Mouse (Mus musculus) olfactory bulb, adult 2 months (tissue): ENCODE measurements around the gene Eif3m. TPM values are rescaled to one million over a fixed set of nuclear protein-coding genes. Genes with fewer than 3 reads are reported as not detected.
"Not testable (repeated sequence)": the region's sequence is repeated elsewhere in the genome, so short reads cannot be mapped to it uniquely, and the experiment has no call there.

ENCODE experiments used
- H3K27ac ChIP-seq: fragments of 200-500 bp; 2 replicates; pipeline ENCODE4 v1.5.1; 2012; ENCODE audit warnings: low read depth, low read length; ENCODE audit not compliant: insufficient read depth
- H3K4me1 ChIP-seq: fragments of 200-500 bp; 2 replicates; pipeline ENCODE4 v1.6.1; 2012; ENCODE audit warnings: low read length; ENCODE audit not compliant: control insufficient read depth, insufficient read depth
- H3K4me3 ChIP-seq: fragments of 200-500 bp; 2 replicates; pipeline ENCODE4 v1.5.1; 2012; ENCODE audit warnings: mild to moderate bottlenecking, low read depth, low read length, moderate library complexity; ENCODE audit not compliant: insufficient read depth
- CTCF ChIP-seq: fragments of 200-500 bp; IDR thresholded peaks from 2 replicates; pipeline ENCODE4 v1.5.1; 2012; ENCODE audit warnings: low read depth, mild to moderate bottlenecking, low read length, moderate library complexity; ENCODE audit not compliant: insufficient read depth
- POLR2A ChIP-seq: fragments of 200-500 bp; IDR thresholded peaks from 2 replicates; pipeline ENCODE4 v1.6.1; 2012; ENCODE audit warnings: mild to moderate bottlenecking, low read depth, low read length, moderate library complexity; ENCODE audit not compliant: insufficient read depth
- WGBS: fragments of 180-500 bp; shearing (Covaris S2); methylation state at CpG from one replicate; pipeline ENCODE4 v1.1.7; 2018; 5-methylcytosine and 5-hydroxymethylcytosine counted together
- polyA plus RNA-seq: library from polyadenylated mRNA; stranded (reverse); fragments of >200 nt; gene quantifications from 2 replicates; pipeline ENCODE4 v1.2.4, GENCODE M21; 2012; ENCODE audit warnings: low replicate concordance; ENCODE audit not compliant: missing spikeins, insufficient read depth, insufficient read length

The Eif3m gene
- polyA plus RNA-seq, 1 experiment = not detected

- no peak for TF ChIP-seq CTCF
- TF ChIP-seq POLR2A = no peak
- no peak overlapping the region for H3K27ac ChIP-seq
- H3K4me3 ChIP-seq = no peak overlapping the region
- 82% methylated on average over 11 of the region's 11 CpGs for WGBS
- no peaks in the 10 kb centered on the region for H3K4me1 ChIP-seq
These were observed 19.7 kb upstream of the Eif3m start for GRCm38 (mm10) chr2:105036401-105037070.

GRCm38 (mm10) chr2:105035985-105036384 is 19.1 kb upstream of the Eif3m start:
- H3K4me3 ChIP-seq = no peak overlapping the region
- no peak for TF ChIP-seq POLR2A
- TF ChIP-seq CTCF = no peak
- 71% methylated on average over 11 of the region's 11 CpGs for WGBS

DNA sequence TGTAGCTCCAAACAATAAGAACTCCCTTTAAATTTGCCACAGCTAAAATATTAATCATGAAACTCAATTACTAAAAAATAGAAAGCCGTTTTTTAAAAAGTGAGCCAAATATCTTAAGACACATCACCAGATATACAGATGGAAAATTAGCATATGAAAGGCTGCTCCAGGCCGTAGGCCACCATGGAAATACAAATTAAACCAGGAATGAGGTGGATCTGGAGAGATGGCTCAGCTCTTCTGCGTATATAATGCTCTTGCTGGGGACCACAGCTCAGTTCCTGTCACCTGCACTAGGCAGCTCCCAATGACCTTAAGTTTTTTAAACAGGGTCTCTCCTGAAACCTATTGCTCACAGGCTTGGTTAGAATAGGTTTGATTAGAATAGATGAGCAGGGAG is 17.2 kb upstream of the Eif3m start:
- H3K4me3 ChIP-seq = no peak overlapping the region
- H3K4me1 ChIP-seq = no peaks in the 10 kb centered on the region
- no peak overlapping the region for H3K27ac ChIP-seq
- 81% methylated on average over 3 of the region's 3 CpGs for WGBS
- no peak for TF ChIP-seq CTCF
- no peak for TF ChIP-seq POLR2A

More at GRCm38 (mm10) chr2:105035985-105036384, 19.1 kb upstream of the Eif3m start:
- Histone ChIP-seq H3K4me1 (no peaks in the 10 kb centered on the region), H3K27ac (no peak overlapping the region)

- TF ChIP-seq POLR2A (no peak), CTCF (no peak)
- Histone ChIP-seq H3K27ac (no peak overlapping the region), H3K4me1 (no peaks in the 10 kb centered on the region), H3K4me3 (no peak overlapping the region)
- 89% methylated on average over 5 of the region's 5 CpGs for WGBS
These were observed 13.6 kb upstream of the Eif3m start for GRCm38 (mm10) chr2:105030505-105030904.

DNA sequence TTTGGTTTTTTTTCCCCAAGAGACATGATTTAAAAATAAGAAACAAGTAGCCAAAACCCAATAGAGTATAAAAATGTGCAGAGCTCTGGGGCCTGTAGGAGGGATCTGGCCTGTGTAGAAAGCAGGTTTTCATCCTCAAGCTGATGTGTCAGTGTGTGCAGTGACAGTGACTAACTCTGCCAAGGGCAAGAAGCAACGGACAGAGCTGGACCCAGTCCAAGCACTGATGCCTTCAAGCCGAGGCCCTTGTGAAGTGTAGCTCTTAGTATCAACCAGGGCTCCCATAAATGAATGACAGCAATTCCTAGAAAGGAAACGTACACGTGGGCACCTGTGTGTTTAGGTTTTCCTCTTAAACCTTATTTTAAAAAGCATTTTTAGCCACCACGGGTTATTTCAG is 11.9 kb upstream of the Eif3m start:
- no peak overlapping the region for H3K4me3 ChIP-seq
- WGBS = 67% methylated on average over 5 of the region's 5 CpGs
- no peak for TF ChIP-seq POLR2A
- no peak for TF ChIP-seq CTCF

DNA sequence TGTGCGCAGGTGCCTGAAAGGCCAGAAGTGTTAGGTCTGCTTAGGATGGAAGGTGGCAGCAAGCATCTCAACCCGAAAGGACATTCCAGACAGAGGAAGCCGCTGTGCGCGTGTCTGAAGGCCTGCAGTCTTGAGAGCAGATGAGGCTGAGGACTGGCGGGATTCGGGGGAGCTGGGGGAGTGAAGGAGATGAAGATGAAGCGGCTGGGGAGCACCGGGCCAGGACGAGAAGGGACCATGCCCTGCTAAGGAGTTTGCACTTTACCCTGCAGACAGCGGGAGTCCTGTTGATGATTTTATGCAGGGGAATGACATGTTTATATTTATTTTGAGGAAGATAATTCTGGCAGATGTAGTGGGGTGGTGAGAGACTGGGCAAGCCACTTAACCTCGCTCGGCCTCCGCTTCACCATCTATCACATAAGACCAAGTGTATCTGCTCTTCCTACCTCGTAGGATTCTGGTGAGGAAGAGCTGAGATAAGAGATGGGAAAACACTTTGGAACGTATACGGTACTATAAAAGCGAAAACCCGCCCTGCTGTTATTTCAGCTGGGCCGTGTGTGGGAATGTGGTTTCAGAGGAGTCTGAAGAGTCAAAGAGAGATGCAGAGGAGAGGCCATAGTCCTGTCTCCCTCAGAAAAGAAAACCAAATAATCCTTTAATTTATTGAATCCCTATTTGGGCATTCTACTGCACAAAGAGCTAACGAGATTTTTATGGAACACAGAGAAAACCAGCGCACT is 10.2 kb upstream of the Eif3m start:
- no peak overlapping the region for H3K27ac ChIP-seq
- TF ChIP-seq POLR2A (no peak), CTCF (no peak)
- H3K4me3 ChIP-seq = no peak overlapping the region
- no peaks in the 10 kb centered on the region for H3K4me1 ChIP-seq
- 84% methylated on average over 22 of the region's 22 CpGs for WGBS

More for the DNA sequence above, 11.9 kb upstream of the Eif3m start:
- no peak overlapping the region for H3K27ac ChIP-seq
- H3K4me1 ChIP-seq = no peaks in the 10 kb centered on the region

DNA sequence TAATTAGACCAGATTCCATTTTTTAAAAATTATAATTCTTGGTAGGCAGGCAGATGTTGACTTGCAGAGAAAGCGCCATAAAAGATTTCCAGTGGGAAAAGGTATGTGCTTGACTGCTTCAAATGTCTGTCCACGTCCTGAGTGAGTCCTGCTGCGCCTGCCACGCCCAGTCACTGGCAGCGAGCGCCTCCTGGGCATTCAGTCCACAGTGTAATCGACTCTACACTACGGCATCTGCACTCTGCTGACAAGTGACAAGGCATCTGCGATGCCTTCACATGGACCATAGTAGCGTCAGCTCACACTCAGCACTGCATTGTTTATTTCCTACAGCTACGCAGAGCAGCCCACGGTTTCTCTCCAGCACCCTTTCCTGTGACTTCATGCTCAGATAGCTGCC is 8.7 kb upstream of the Eif3m start:
- WGBS = 86% methylated on average over 12 of the region's 12 CpGs
- H3K4me3 ChIP-seq, H3K27ac ChIP-seq: not testable (repeated sequence)

DNA sequence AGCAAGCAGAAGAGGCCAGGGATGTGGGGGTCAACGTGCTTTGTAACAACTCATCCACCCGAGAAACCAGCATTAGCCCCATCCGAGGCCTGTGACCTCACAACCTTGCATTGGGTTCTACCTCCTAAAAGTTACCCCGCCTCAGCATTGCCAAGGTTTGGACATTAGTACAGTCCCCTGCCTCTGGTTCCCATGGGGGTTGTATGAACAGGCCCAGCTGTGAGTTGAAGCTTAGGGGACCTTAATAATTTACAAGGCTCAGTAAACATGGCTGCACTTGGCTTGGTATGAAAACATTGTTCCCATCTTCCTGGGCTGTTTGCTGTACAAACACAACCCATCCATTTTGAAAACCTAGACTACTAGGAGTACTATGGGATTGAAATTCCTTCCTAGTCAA is 6.9 kb upstream of the Eif3m start:
- 83% methylated on average over 4 of the region's 4 CpGs for WGBS
- no peak overlapping the region for H3K4me3 ChIP-seq
- TF ChIP-seq CTCF (no peak), POLR2A (no peak)

More for the DNA sequence above, 8.7 kb upstream of the Eif3m start:
- H3K4me1 ChIP-seq = not testable (repeated sequence)

DNA sequence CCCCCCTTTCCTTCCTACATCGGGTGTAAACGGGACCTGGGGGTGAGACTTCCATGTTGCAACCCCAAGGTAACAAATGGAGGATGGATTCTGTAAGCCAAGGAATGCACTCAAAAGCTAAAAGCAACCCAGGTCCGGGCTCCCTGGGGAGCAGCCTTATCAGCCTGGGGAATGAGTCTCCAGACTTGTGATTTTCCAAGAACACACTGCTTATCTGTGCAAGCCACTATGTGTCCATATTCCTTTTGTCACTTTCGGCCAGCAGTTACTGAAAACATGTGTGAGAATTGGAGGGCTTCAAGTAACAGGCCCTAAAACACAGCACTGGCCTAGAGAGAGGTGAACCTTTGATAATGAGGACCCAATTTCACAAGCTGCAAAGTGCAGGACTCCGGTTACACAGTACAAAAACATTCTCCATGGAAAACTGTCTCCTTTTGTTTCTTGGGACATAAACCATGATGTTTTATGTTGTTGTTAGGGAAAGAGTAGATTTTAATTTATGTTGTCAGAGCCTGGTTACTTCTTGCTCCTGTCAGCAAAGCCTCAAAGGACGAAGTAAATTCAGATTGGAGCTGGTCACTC is 6.2 kb upstream of the Eif3m start:
- TF ChIP-seq POLR2A (no peak), CTCF (no peak)
- WGBS = 87% methylated on average over 6 of the region's 6 CpGs

More for the DNA sequence above, 6.9 kb upstream of the Eif3m start:
- H3K27ac ChIP-seq = no peak overlapping the region
- no peaks in the 10 kb centered on the region for H3K4me1 ChIP-seq

More for the DNA sequence above, 6.2 kb upstream of the Eif3m start:
- Histone ChIP-seq H3K27ac (no peak overlapping the region), H3K4me3 (no peak overlapping the region), H3K4me1 (no peaks in the 10 kb centered on the region)
